Mouse (Mus musculus): ENCODE measurements around the gene Tedc1. TPM values are rescaled to one million over a fixed set of nuclear protein-coding genes. Genes with fewer than 3 reads are reported as not detected.

The Tedc1 gene
- polyA plus RNA-seq, 1 experiment from 2014 or later: 6.8 TPM

DNA sequence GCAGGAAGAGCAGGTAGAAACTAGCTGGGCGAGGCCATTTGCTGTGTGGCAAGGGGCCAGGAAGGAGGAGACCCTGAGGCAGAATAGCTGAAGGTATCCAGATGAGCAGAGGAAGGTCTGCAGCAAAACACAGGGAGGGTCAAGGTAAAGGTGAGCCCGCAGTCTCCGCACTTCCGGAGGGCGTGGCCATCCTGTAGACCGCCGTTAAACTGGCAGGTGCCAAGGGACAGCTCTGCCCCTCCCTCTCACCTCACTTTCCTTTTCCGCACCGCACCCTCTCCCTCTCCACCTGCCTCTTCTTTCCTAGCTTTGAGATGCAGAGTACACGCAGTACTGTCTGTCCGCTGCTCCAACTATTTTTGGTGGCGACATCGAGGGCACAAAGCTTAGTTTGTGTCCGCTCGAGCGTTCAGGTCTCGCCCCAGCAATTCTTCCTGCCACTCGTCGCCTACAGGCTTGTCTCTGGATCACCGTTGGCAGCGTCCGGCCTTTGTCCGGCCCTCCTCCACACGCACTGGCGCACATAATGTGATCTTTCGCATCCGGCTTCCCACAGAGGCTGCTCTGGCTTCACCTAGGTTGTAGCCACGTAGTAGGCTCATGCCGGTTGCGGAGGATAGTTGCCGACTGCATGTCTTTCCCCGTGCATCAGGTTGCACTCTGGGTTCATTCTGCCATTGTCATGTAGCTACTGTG is 997 bp upstream of the Tedc1 start:
- no peaks in the 10 kb centered on the region for H3K9me3 ChIP-seq (ENCODE audit: control insufficient read depth)
- peak overlapping the region; percentile 88 for H3K4me2 ChIP-seq (replicated peaks; ENCODE audit: low read depth)
- H3K4me1 ChIP-seq (replicated peaks; ENCODE audit: control insufficient read depth, insufficient read depth, low read length): peaks cover 7% of the 10 kb centered on the region
- H3K27me3 ChIP-seq (replicated peaks; ENCODE audit: control insufficient read depth, insufficient read depth, low read length): no peaks in the 10 kb centered on the region
- peak; percentile 3; the same call in 1 of the 2 replicates for ATAC-seq
- peak overlapping the region; percentile 88 for H3K27ac ChIP-seq (ENCODE audit: low read depth, low read length)
- H3K4me3 ChIP-seq (ENCODE audit: low read depth, low read length): peak overlapping the region; percentile 40
- peak overlapping the region; percentile 54 for H3K9ac ChIP-seq (ENCODE audit: low read depth, low read length)
- H3K36me3 ChIP-seq (ENCODE audit: control insufficient read depth, insufficient read depth): no peaks in the 10 kb centered on the region
- TF ChIP-seq CTCF (IDR thresholded peaks at IDR 0.05; ENCODE audit: low read depth): no peak
- WGBS: 4% methylated on average over 32 of the region's 32 CpGs

DNA sequence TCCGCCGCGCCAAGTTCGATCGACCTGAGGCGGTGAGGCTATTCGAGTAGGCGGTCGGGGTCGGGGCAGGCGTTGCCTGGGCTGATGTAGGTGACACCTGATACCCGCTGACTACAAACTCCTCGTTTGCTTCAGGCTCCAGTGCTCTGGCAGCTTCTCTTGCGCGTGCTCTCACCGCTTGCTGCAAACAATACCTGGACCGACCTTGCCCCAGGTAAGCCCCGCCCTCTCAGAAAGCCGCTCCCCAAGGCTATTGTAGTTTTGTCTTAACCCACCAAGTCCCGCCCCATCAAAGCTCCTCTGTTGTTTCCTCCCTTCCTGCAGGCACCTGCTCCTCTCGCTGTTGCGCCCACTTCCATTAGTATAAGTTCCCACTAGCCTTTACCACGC is 314 bp downstream of the Tedc1 start:
- Histone ChIP-seq H3K36me3 (ENCODE audit: control insufficient read depth, insufficient read depth) (peaks cover 3% of the 10 kb centered on the region; the same call in 1 of the 2 replicates), H3K4me3 (ENCODE audit: low read depth, low read length) (peak overlapping the region; percentile 64), H3K27ac (ENCODE audit: low read depth, low read length) (peak overlapping the region; percentile 55; the same call in 1 of the 2 replicates), H3K4me1 (replicated peaks; ENCODE audit: control insufficient read depth, insufficient read depth, low read length) (peaks cover 3% of the 10 kb centered on the region), H3K4me2 (replicated peaks; ENCODE audit: low read depth) (peak overlapping the region; percentile 88), H3K9ac (ENCODE audit: low read depth, low read length) (peak overlapping the region; percentile 46; the same call in 1 of the 2 replicates), H3K9me3 (ENCODE audit: control insufficient read depth) (no peaks in the 10 kb centered on the region), H3K27me3 (replicated peaks; ENCODE audit: control insufficient read depth, insufficient read depth, low read length) (no peaks in the 10 kb centered on the region)
- ATAC-seq: peak; percentile 19
- no peak for TF ChIP-seq CTCF (IDR thresholded peaks at IDR 0.05; ENCODE audit: low read depth)
- WGBS: under 1% methylated on average over 23 of the region's 23 CpGs

DNA sequence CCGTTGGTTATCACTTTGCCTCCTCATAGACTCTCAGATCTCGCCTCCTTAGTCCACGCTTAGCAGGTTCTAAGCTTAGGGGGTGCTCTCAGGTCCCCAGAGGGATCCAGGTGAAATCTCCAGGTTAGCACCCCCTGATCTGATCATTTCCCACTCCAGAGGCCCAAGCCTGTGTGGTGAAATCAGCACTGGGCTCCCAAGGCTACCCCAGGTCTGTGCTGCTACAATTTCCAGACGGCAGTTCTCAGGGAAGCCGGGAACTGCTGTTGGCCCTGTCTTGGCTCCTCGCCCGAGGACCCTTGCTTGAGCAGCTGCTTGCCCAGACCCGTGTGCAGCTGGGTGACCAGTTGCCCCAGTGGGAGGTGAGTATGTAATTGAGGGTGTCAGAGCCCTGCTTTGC is 781 bp downstream of the Tedc1 start:
- peaks cover 3% of the 10 kb centered on the region for H3K4me1 ChIP-seq (replicated peaks; ENCODE audit: control insufficient read depth, insufficient read depth, low read length)
- no peak overlapping the region for H3K9ac ChIP-seq (ENCODE audit: low read depth, low read length)
- peak overlapping the region; percentile 88 for H3K4me2 ChIP-seq (replicated peaks; ENCODE audit: low read depth)
- H3K27ac ChIP-seq (ENCODE audit: low read depth, low read length): no peak overlapping the region
- ATAC-seq: no peak
- 20% methylated on average over 8 of the region's 8 CpGs for WGBS
- no peaks in the 10 kb centered on the region for H3K27me3 ChIP-seq (replicated peaks; ENCODE audit: control insufficient read depth, insufficient read depth, low read length)
- peaks cover 6% of the 10 kb centered on the region; the same call in 1 of the 2 replicates for H3K36me3 ChIP-seq (ENCODE audit: control insufficient read depth, insufficient read depth)
- H3K4me3 ChIP-seq (ENCODE audit: low read depth, low read length): peak overlapping the region; percentile 64
- H3K9me3 ChIP-seq (ENCODE audit: control insufficient read depth): no peaks in the 10 kb centered on the region
- no peak for TF ChIP-seq CTCF (IDR thresholded peaks at IDR 0.05; ENCODE audit: low read depth)

DNA sequence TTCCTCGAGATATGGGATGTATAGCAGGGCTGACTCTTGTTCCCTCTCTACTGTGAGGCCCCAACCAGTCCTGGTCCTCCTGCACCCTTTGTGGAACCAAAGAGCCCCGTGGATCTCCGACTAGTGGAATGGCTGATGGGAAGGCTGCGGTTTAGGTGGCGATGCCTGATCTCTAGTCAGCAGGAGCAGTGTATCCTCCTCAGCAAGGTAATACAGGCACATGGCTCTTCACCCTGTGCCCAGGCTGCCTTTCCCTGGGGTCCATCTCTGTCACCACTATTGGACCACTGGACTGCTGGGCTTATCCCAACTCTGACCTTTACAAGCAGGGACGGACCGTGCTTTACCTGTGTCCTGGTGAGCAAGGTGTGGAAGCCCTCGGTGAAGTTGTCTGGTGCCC is 1.3 kb downstream of the Tedc1 start:
- Histone ChIP-seq H3K4me2 (replicated peaks; ENCODE audit: low read depth) (peak overlapping the region; percentile 88), H3K9ac (ENCODE audit: low read depth, low read length) (no peak overlapping the region), H3K9me3 (ENCODE audit: control insufficient read depth) (no peaks in the 10 kb centered on the region), H3K4me1 (replicated peaks; ENCODE audit: control insufficient read depth, insufficient read depth, low read length) (peaks cover 3% of the 10 kb centered on the region), H3K36me3 (ENCODE audit: control insufficient read depth, insufficient read depth) (peaks cover 10% of the 10 kb centered on the region), H3K27me3 (replicated peaks; ENCODE audit: control insufficient read depth, insufficient read depth, low read length) (no peaks in the 10 kb centered on the region), H3K4me3 (ENCODE audit: low read depth, low read length) (no peak overlapping the region), H3K27ac (ENCODE audit: low read depth, low read length) (no peak overlapping the region)
- TF ChIP-seq CTCF (IDR thresholded peaks at IDR 0.05; ENCODE audit: low read depth): no peak
- WGBS: 81% methylated on average over 8 of the region's 8 CpGs
- ATAC-seq: no peak

DNA sequence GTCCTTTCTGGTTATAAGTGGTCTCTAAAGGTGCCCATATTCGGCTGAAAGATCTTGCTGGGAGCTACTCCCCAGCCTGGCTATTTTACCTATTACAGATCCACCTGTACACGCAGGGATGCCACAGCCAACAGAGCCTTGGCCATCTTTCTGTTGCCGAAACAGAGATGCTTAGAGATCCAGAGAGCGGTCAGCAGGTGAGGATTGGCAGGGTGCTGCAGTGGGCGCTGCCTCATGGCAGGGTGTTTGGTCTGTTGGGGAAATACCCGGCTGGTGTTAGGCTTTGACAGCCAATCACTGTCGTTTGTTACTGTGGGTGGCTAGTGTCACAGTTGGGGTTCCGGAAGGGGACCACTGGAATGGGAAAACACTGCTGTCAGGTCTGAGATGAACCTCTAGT is 1.8 kb downstream of the Tedc1 start:
- Histone ChIP-seq H3K4me3 (ENCODE audit: low read depth, low read length) (no peak overlapping the region), H3K36me3 (ENCODE audit: control insufficient read depth, insufficient read depth) (peaks cover 12% of the 10 kb centered on the region), H3K4me1 (replicated peaks; ENCODE audit: control insufficient read depth, insufficient read depth, low read length) (peaks cover 3% of the 10 kb centered on the region; the same call in 1 of the 2 replicates), H3K27me3 (replicated peaks; ENCODE audit: control insufficient read depth, insufficient read depth, low read length) (no peaks in the 10 kb centered on the region), H3K27ac (ENCODE audit: low read depth, low read length) (no peak overlapping the region), H3K9ac (ENCODE audit: low read depth, low read length) (no peak overlapping the region), H3K4me2 (replicated peaks; ENCODE audit: low read depth) (no peak overlapping the region), H3K9me3 (ENCODE audit: control insufficient read depth) (no peaks in the 10 kb centered on the region)
- 95% methylated on average over 8 of the region's 8 CpGs for WGBS
- no peak for TF ChIP-seq CTCF (IDR thresholded peaks at IDR 0.05; ENCODE audit: low read depth)
- ATAC-seq: no peak

DNA sequence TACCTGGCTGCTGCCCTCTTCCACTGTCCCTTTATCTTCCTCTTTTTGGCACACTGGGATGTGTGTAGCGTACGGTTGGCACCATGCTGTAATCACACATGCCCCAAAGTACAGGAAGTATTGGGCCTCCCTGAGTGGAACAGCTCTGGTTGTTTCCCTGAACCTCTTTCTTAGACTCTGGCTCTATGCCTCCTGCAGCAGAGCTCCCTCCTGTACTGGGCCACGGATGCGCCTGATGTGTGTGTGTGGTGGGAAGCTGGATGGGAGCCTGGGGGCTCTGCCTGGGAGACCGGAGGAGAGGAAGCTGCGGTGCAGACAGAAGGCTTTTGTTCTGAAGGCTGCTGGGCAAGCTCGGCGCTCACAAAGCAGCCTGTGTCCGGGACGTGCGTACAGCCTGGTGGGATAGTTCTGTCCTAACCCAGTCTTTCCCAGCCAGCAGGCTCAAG is 7.4 kb downstream of the Tedc1 start:
- TF ChIP-seq CTCF (IDR thresholded peaks at IDR 0.05; ENCODE audit: low read depth): no peak
- ATAC-seq: no peak
- Histone ChIP-seq H3K9me3 (ENCODE audit: control insufficient read depth) (no peaks in the 10 kb centered on the region), H3K36me3 (ENCODE audit: control insufficient read depth, insufficient read depth) (peaks cover 23% of the 10 kb centered on the region), H3K4me1 (replicated peaks; ENCODE audit: control insufficient read depth, insufficient read depth, low read length) (no peaks in the 10 kb centered on the region), H3K9ac (ENCODE audit: low read depth, low read length) (no peak overlapping the region), H3K4me2 (replicated peaks; ENCODE audit: low read depth) (no peak overlapping the region), H3K4me3 (ENCODE audit: low read depth, low read length) (no peak overlapping the region), H3K27ac (ENCODE audit: low read depth, low read length) (no peak overlapping the region), H3K27me3 (replicated peaks; ENCODE audit: control insufficient read depth, insufficient read depth, low read length) (no peaks in the 10 kb centered on the region)
- WGBS: 94% methylated on average over 11 of the region's 11 CpGs
